Mouse (Mus musculus) MEL (cell line): Measurements from ENCODE around the gene Atp8b4.

Experiments
- CTCF ChIP-seq, 3 experiments: IDR thresholded peaks in 2 of 3; conservative IDR thresholded peaks in 1 of 3; 2 replicates each; pipeline ENCODE4 v1.5.1; 2011 to 2012; ENCODE audit warnings: low read length in 3 of 3, low read depth in 2 of 3, mild to moderate bottlenecking in 2 of 3, improper control_type of control experiment in 1 of 3, inconsistent platforms in 1 of 3, mixed read lengths in 1 of 3, moderate library complexity in 1 of 3; ENCODE audit not compliant: control insufficient read depth in 1 of 3, insufficient read depth in 1 of 3, poor library complexity in 1 of 3, severe bottlenecking in 1 of 3
- EP300 ChIP-seq, 2 experiments: IDR thresholded peaks; 2 replicates each; pipeline ENCODE4 v1.6.1; 2011; ENCODE audit warnings: improper control_type of control experiment in 2 of 2, low read length in 2 of 2, low read depth in 1 of 2, mild to moderate bottlenecking in 1 of 2
- MXI1 ChIP-seq: IDR thresholded peaks from 2 replicates; pipeline ENCODE4 v1.6.1; 2011; ENCODE audit warnings: mild to moderate bottlenecking, low read depth, low read length, improper control_type of control experiment
- MYC ChIP-seq: IDR thresholded peaks from 2 replicates; pipeline ENCODE4 v1.6.1; 2011; ENCODE audit warnings: low read depth, mild to moderate bottlenecking, low read length, improper control_type of control experiment, moderate library complexity
- POLR2A ChIP-seq, 2 experiments: IDR thresholded peaks; 2 replicates each; pipeline ENCODE4 v1.6.1; 2011 to 2012; ENCODE audit warnings: low read length in 2 of 2, mild to moderate bottlenecking in 2 of 2, control low read depth in 1 of 2, improper control_type of control experiment in 1 of 2, low read depth in 1 of 2, moderate library complexity in 1 of 2; ENCODE audit not compliant: control insufficient read depth in 1 of 2, insufficient read depth in 1 of 2, poor library complexity in 1 of 2
- TBP ChIP-seq: IDR thresholded peaks from 2 replicates; pipeline ENCODE4 v1.8.0; 2011; ENCODE audit warnings: low read depth, low read length, improper control_type of control experiment

DNA sequence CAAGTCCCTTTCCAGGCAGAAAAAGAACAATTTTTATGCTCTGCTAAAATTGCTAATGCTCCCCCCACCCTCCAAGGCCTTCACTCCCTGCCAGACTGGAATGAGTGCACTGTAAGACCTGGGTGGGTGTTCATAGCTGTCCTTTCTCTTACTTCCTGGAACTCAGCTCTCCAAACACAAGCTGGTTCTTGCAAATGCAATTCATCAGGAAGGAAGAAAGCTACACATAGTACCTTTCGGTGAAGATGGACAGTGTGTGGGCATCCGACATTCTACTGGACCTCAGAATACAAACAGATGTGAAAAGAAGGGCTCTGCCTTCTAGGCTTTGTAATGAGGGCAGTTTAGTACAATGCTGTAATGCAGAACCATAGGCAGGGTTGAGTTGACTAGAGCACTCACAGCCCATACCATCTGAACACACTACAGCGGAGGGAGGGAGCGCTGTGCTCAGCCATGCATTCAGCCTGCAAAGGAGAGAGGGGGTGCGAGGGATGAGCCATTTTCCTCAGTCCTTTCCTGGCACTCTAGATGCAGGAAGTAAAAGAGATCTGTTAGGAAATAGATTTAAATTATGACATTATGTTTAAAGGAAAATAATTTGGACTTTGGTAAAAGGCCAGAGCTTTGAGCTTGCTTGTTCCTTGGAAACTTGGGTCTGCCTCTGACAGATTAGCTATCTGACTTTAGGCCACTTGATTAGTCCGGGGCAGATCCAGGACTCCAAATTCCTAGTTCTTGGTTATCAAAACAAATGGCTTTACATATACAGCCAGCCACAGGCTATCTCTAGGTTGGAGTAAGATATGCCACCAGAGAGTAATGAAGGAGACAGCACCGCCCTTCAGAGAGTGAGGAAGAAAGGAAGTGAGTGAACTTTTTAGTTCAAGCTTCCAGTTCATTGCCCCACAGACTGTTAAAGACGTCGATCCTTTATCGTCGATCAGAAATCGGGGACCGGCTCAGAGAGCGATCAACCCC lies 136.4 kb downstream of the Atp8b4 start:
- TF ChIP-seq MXI1 = no peak
- TF ChIP-seq TBP = no peak
- TF ChIP-seq MYC = no peak
- no peak for TF ChIP-seq CTCF (IDR thresholded peaks at IDR 0.05 in 2 of 3, conservative IDR thresholded peaks at IDR 0.05 in 1 of 3; ENCODE audit: control insufficient read depth in 1 of 3, insufficient read depth in 1 of 3, low read depth in 2 of 3, low read length in 3 of 3, poor library complexity in 1 of 3, severe bottlenecking in 1 of 3)
- TF ChIP-seq EP300 (IDR thresholded peaks at IDR 0.05; ENCODE audit: low read depth in 1 of 2, low read length in 2 of 2) = peak in 1 of 2 experiments; percentile 29; a peak in 1 of 4 replicates
- TF ChIP-seq POLR2A (IDR thresholded peaks at IDR 0.05; ENCODE audit: control insufficient read depth in 1 of 2, insufficient read depth in 1 of 2, low read depth in 1 of 2, low read length in 2 of 2, poor library complexity in 1 of 2) = no peak
